Mouse (Mus musculus) MEL (cell line): ENCODE measurements around the gene Foxn2.

Experiments
- BHLHE40 ChIP-seq: IDR thresholded peaks from 2 replicates; pipeline ENCODE4 v1.6.1; 2012; ENCODE audit warnings: low read depth, mild to moderate bottlenecking, inconsistent platforms, low read length, improper control_type of control experiment, borderline replicate concordance
- CTCF ChIP-seq, 3 experiments: IDR thresholded peaks in 2 of 3; conservative IDR thresholded peaks in 1 of 3; 2 replicates each; pipeline ENCODE4 v1.5.1; 2011 to 2012; ENCODE audit warnings: low read length in 3 of 3, low read depth in 2 of 3, mild to moderate bottlenecking in 2 of 3, improper control_type of control experiment in 1 of 3, inconsistent platforms in 1 of 3, mixed read lengths in 1 of 3, moderate library complexity in 1 of 3; ENCODE audit not compliant: control insufficient read depth in 1 of 3, insufficient read depth in 1 of 3, poor library complexity in 1 of 3, severe bottlenecking in 1 of 3
- KAT2A ChIP-seq: conservative IDR thresholded peaks from 2 replicates; pipeline ENCODE4 v1.6.1; 2012; ENCODE audit warnings: low read depth, low read length, improper control_type of control experiment, inconsistent platforms
- MAFK ChIP-seq: IDR thresholded peaks from 2 replicates; pipeline ENCODE4 v1.6.1; 2011; ENCODE audit warnings: low read depth, mild to moderate bottlenecking, low read length, improper control_type of control experiment, borderline replicate concordance
- MYC ChIP-seq: IDR thresholded peaks from 2 replicates; pipeline ENCODE4 v1.6.1; 2011; ENCODE audit warnings: low read depth, mild to moderate bottlenecking, low read length, improper control_type of control experiment, moderate library complexity
- POLR2A ChIP-seq, 2 experiments: IDR thresholded peaks; 2 replicates each; pipeline ENCODE4 v1.6.1; 2011 to 2012; ENCODE audit warnings: low read length in 2 of 2, mild to moderate bottlenecking in 2 of 2, control low read depth in 1 of 2, improper control_type of control experiment in 1 of 2, low read depth in 1 of 2, moderate library complexity in 1 of 2; ENCODE audit not compliant: control insufficient read depth in 1 of 2, insufficient read depth in 1 of 2, poor library complexity in 1 of 2
- RCOR1 ChIP-seq: IDR thresholded peaks from 2 replicates; pipeline ENCODE4 v1.6.1; 2012; ENCODE audit warnings: low read depth, mild to moderate bottlenecking, inconsistent platforms, low read length, improper control_type of control experiment
- SIN3A ChIP-seq: IDR thresholded peaks from 2 replicates; pipeline ENCODE4 v1.6.1; 2012; ENCODE audit warnings: low read length, improper control_type of control experiment, inconsistent platforms
- TCF12 ChIP-seq: IDR thresholded peaks from 2 replicates; pipeline ENCODE4 v1.6.1; 2014; ENCODE audit warnings: low read depth, mild to moderate bottlenecking, inconsistent platforms, low read length, improper control_type of control experiment, moderate library complexity
- UBTF ChIP-seq: IDR thresholded peaks from 2 replicates; pipeline ENCODE4 v1.6.1; 2012; ENCODE audit warnings: low read depth, mild to moderate bottlenecking, inconsistent platforms, low read length, improper control_type of control experiment, moderate library complexity, borderline replicate concordance; ENCODE audit not compliant: insufficient read depth
- USF1 ChIP-seq: IDR thresholded peaks from 2 replicates; pipeline ENCODE4 v1.6.1; 2014; ENCODE audit warnings: low read depth, mild to moderate bottlenecking, inconsistent platforms, low read length, improper control_type of control experiment, moderate library complexity
- ZKSCAN1 ChIP-seq: IDR thresholded peaks from 2 replicates; pipeline ENCODE4 v1.6.1; 2012; ENCODE audit warnings: low read depth, mild to moderate bottlenecking, inconsistent platforms, low read length, improper control_type of control experiment, moderate library complexity
- ZMIZ1 ChIP-seq: IDR thresholded peaks from 2 replicates; pipeline ENCODE4 v1.6.1; 2012; ENCODE audit warnings: low read depth, mild to moderate bottlenecking, inconsistent platforms, low read length, improper control_type of control experiment, moderate library complexity
- ZNF384 ChIP-seq: IDR thresholded peaks from 2 replicates; pipeline ENCODE4 v1.6.1; 2012; ENCODE audit warnings: low read depth, mild to moderate bottlenecking, inconsistent platforms, low read length, improper control_type of control experiment

- TF ChIP-seq CTCF (IDR thresholded peaks at IDR 0.05 in 2 of 3, conservative IDR thresholded peaks at IDR 0.05 in 1 of 3; ENCODE audit: control insufficient read depth in 1 of 3, insufficient read depth in 1 of 3, low read depth in 2 of 3, low read length in 3 of 3, poor library complexity in 1 of 3, severe bottlenecking in 1 of 3) (no peak), RCOR1 (no peak), ZKSCAN1 (no peak), TCF12 (no peak), MYC (0 out of 2 replicates have a peak, but pooled peaks have one; percentile 55), POLR2A (IDR thresholded peaks at IDR 0.05; ENCODE audit: control insufficient read depth in 1 of 2, insufficient read depth in 1 of 2, low read depth in 1 of 2, low read length in 2 of 2, poor library complexity in 1 of 2) (no peak), UBTF (no peak), ZMIZ1 (no peak), KAT2A (no peak), SIN3A (peak; percentile 49), BHLHE40 (no peak), ZNF384 (no peak), MAFK (no peak), USF1 (no peak)
These were observed 68.5 kb downstream of the Foxn2 start for GRCm38 (mm10) chr17:88508846-88509508.
